ENCODE assay signal across 9 mouse cellular contexts in genomic region chr2:60883931-60884330, GRCm38 (mm10).
A peak's percentile ranks its signal among the peaks of the same experiment; 100 is the strongest.
DNase-seq lines count a peak whose midpoint lies in the region; ATAC-seq and TF ChIP-seq lines count a peak whose summit lies in the region.
"Had no signal": no experiment of that assay in that cellular context is flagged by ENCODE, and none has a peak within 500 bp of the region (broad histone marks: within the 10 kb centered on the region; RNA-seq: fewer than 3 reads in every experiment).

No protein-coding gene starts in this region.

- peak overlapping the region; percentile 11; the same call in 1 of the 2 replicates for H3K27ac ChIP-seq in liver, embryonic 11.5 days (ENCODE audit: low read depth, low read length)
- H3K27ac ChIP-seq in stomach, postnatal 0 days (replicated peaks), result 0 out of 2 replicates have a peak overlapping the region, but pooled peaks have one; percentile 56

- no peaks in the 10 kb centered on the region for H3K9me3 ChIP-seq in liver, embryonic 11.5 days (ENCODE audit: control insufficient read depth, low read length)
- H3K9me3 ChIP-seq in stomach, postnatal 0 days (ENCODE audit: control insufficient read depth, low read length), result no peaks in the 10 kb centered on the region

- ATAC-seq in CD4-positive, CD25-positive, alpha-beta regulatory T cell, adult 4 months, result no peak
- no peak for ATAC-seq in liver, embryonic 11.5 days (replicated peaks; ENCODE audit: low FRiP score)
- ATAC-seq in stomach, postnatal 0 days (ENCODE audit: low FRiP score, low TSS enrichment), result no peak
- ATAC-seq: inflammation-experienced regulatory T-cells, adult 6 months had no signal

- peaks cover 30% of the 10 kb centered on the region for H3K4me1 ChIP-seq in liver, embryonic 11.5 days (replicated peaks; ENCODE audit: control insufficient read depth, insufficient read depth, low read length)
- H3K4me1 ChIP-seq in stomach, postnatal 0 days (replicated peaks; ENCODE audit: control insufficient read depth, insufficient read depth), result peaks cover 6% of the 10 kb centered on the region

- H3K4me3 ChIP-seq in liver, embryonic 11.5 days (ENCODE audit: low read depth, low read length), result no peak overlapping the region
- H3K4me3 ChIP-seq in stomach, postnatal 0 days (ENCODE audit: low read depth, low read length), result no peak overlapping the region

- no peaks in the 10 kb centered on the region for H3K27me3 ChIP-seq in liver, embryonic 11.5 days (replicated peaks; ENCODE audit: control insufficient read depth, insufficient read depth, low read length)
- no peaks in the 10 kb centered on the region for H3K27me3 ChIP-seq in stomach, postnatal 0 days (ENCODE audit: control insufficient read depth, insufficient read depth, low read length)

- TF ChIP-seq CTCF in stomach, postnatal 0 days (IDR thresholded peaks at IDR 0.05; ENCODE audit: low read depth), result no peak

- WGBS in liver, embryonic 11.5 days, result 22% methylated on average over 4 of the region's 4 CpGs
- 49% methylated on average over 4 of the region's 4 CpGs for WGBS in stomach, postnatal 0 days

- no peak for TF ChIP-seq EP300 in stomach, postnatal 0 days (optimal IDR thresholded peaks at IDR 0.05)

- no peaks in the 10 kb centered on the region; the same call in 1 of the 2 replicates for H3K36me3 ChIP-seq in liver, embryonic 11.5 days (ENCODE audit: control insufficient read depth, insufficient read depth, low read length)
- H3K36me3 ChIP-seq in stomach, postnatal 0 days (ENCODE audit: control insufficient read depth, insufficient read depth, low read length), result no peaks in the 10 kb centered on the region

- peak; percentile 40 for DNase-seq in CD4-positive, CD25-positive, alpha-beta regulatory T cell, adult 2 months (ENCODE audit: low read depth, low spot score)
- peak; percentile 25 to 66 for DNase-seq in spleen, postnatal 4 days (ENCODE audit: low spot score in 2 of 2)
- no peak for DNase-seq in spleen, adult 12 weeks (ENCODE audit: low spot score)
- no peak for DNase-seq in liver, embryonic 11.5 days (ENCODE audit: low spot score)
- peak; percentile 29 for DNase-seq in stomach, postnatal 0 days (ENCODE audit: low spot score)
- no peak for DNase-seq in right cerebral cortex, postnatal 36 days (ENCODE audit: low spot score in 2 of 2)
- no peak for DNase-seq in frontal cortex, postnatal 25 days (ENCODE audit: low spot score in 2 of 2)

- H3K9ac ChIP-seq in liver, embryonic 11.5 days (ENCODE audit: low read depth, low read length), result no peak overlapping the region
- H3K9ac ChIP-seq in stomach, postnatal 0 days (ENCODE audit: low read length), result no peak overlapping the region

- peak overlapping the region; percentile 5; the same call in 1 of the 2 replicates for H3K4me2 ChIP-seq in liver, embryonic 11.5 days
- H3K4me2 ChIP-seq in stomach, postnatal 0 days (replicated peaks; ENCODE audit: low read depth), result no peak overlapping the region

Comparison
In these comparisons a context has a peak if more than half of its experiments do, and no peak if none do; other contexts are left out.
1. DNase-seq: peak in CD4-positive, CD25-positive, alpha-beta regulatory T cell, adult 2 months (single experiment), spleen, postnatal 4 days (2 of 2) and stomach, postnatal 0 days (single experiment); none in spleen, adult 12 weeks (single experiment), liver, embryonic 11.5 days (single experiment), right cerebral cortex, postnatal 36 days (0 of 2) and frontal cortex, postnatal 25 days (0 of 2).